Mouse (Mus musculus) heart, embryonic 16.5 days (tissue): ENCODE data around the gene Arhgap8. TPM values are rescaled to one million over a fixed set of nuclear protein-coding genes. Genes with fewer than 3 reads are reported as not detected.

Experiments used
- ATAC-seq: fragments of 200-750 bp; cut with Nextera tagmentation; replicated peaks from 2 replicates; pipeline ENCODE4 v1.8.0; 2017; ENCODE audit warnings: moderate number of reproducible peaks; ENCODE audit not compliant: insufficient read depth, low FRiP score; ENCODE audit errors: extremely low read depth
- H3K27ac ChIP-seq: fragments of 300-500 bp; sonication (generic); 2 replicates; pipeline ENCODE4 v1.5.1; 2014; ENCODE audit warnings: mild to moderate bottlenecking, low read length, control low read depth, moderate library complexity
- H3K27me3 ChIP-seq: fragments of 300-500 bp; sonication (generic); 2 replicates; pipeline ENCODE4 v1.6.1; 2014; ENCODE audit warnings: low read length, mixed read lengths; ENCODE audit not compliant: control insufficient read depth, insufficient read depth
- H3K36me3 ChIP-seq: fragments of 300-500 bp; sonication (generic); 2 replicates; pipeline ENCODE4 v1.6.1; 2014; ENCODE audit not compliant: control insufficient read depth, insufficient read depth
- H3K4me1 ChIP-seq: fragments of 300-500 bp; sonication (generic); 2 replicates; pipeline ENCODE4 v1.6.1; 2014; ENCODE audit warnings: low read length, mixed read lengths; ENCODE audit not compliant: control insufficient read depth, insufficient read depth
- H3K4me2 ChIP-seq: fragments of 300-500 bp; sonication (generic); 2 replicates; pipeline ENCODE4 v1.6.1; 2014; ENCODE audit warnings: low read depth, mild to moderate bottlenecking, control low read depth, low read length
- H3K4me3 ChIP-seq: fragments of 300-500 bp; sonication (generic); 2 replicates; pipeline ENCODE4 v1.5.1; 2014; ENCODE audit warnings: mild to moderate bottlenecking, control low read depth, low read length
- H3K9ac ChIP-seq: fragments of 300-500 bp; sonication (generic); 2 replicates; pipeline ENCODE4 v1.6.1; 2014; ENCODE audit warnings: low read length, control low read depth
- H3K9me3 ChIP-seq: fragments of 300-500 bp; sonication (generic); replicated peaks from 2 replicates; pipeline ENCODE4 v1.6.1; 2016; ENCODE audit warnings: low read length; ENCODE audit not compliant: control insufficient read depth
- WGBS: fragments of 180-500 bp; shearing (Covaris S2); extraction: QIAGEN DNeasy Blood & Tissue Kit; methylation state at CpG from one replicate; pipeline ENCODE4 v1.1.7; 2014; 5-methylcytosine and 5-hydroxymethylcytosine counted together
- polyA plus RNA-seq: library from polyadenylated mRNA; unstranded; fragments of >200 nt; fragmentation: Nextera tagmentation; extraction: Ambion mirVana; gene quantifications from 2 replicates; pipeline ENCODE4 v1.2.1, GENCODE M21; 2015

Arhgap8 gene
- polyA plus RNA-seq, 1 experiment from 2014 or later = 10.1 TPM

DNA sequence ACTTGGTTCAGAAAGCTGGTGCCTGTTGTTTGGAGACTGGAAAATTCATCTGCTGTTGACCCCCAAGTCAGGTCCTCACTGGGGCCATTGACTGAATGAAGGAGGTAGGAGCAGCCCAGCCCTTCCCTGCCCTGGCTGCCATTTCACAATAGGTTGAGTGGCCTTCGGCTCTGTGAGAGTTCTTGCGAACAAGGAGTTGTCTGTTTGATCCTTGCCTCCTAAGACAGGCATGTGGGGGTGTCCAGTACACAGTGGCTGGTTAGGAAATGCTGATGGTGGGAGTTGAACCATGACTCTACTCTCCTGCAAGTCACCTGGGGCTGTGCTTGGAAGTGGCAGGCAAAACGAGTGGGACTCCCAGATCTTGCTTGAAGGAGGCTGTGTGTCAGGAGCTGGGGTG is 40.1 kb upstream of the Arhgap8 start:
- no peaks in the 10 kb centered on the region for H3K27me3 ChIP-seq
- 77% methylated on average over 3 of the region's 3 CpGs for WGBS
- no peak for ATAC-seq
- no peak overlapping the region for H3K4me3 ChIP-seq
- H3K36me3 ChIP-seq = no peaks in the 10 kb centered on the region
- H3K9me3 ChIP-seq = no peaks in the 10 kb centered on the region
- no peak overlapping the region for H3K27ac ChIP-seq
- H3K4me1 ChIP-seq = peaks cover 9% of the 10 kb centered on the region
- H3K9ac ChIP-seq = no peak overlapping the region
- H3K4me2 ChIP-seq = no peak overlapping the region

DNA sequence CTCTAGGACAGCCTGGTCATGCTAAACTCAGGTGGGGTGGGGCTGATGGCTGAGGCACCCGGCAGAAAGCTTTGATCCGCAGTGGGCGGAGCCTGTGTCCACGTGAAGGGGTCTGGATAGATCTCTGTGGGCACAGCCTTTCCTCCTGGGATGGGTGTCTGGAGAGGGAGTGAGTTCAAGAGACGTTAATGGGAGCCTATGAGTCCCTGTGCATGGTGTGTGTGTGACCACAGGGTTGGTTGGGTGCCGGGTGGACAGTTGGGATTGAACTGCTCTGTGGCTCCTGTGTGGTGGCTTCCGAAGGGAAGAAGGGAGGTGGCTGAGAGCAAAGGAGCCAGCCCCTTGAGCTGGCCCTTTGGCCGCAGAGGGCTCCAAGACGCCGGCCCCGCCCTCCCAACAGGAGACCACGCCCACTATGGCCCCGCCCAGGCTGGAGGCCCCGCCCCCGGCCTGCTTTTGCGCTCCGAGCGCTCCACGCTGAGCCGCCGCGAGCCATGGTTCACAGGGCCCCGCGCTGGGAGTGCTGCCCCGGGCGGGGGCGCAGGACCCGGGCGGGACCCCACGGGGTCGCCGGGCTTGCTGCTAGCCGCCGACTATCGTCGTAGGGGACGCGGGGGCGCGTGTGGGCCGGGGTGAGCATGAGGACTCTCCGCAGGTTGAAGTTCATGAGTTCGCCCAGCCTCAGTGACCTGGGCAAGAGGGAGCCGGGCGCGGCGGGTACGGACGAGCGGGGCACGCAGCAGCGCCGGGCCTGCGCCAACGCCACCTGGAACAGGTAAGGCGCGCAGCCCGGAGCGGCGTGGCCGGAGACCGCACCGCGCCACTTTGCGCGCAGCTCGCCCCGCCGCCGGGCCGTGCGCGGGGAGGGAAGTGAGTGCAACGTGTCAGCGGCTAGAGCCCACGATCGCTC is 39.1 kb upstream of the Arhgap8 start:
- peak; percentile 67 for ATAC-seq
- H3K27ac ChIP-seq = peak overlapping the region; percentile 74
- H3K4me1 ChIP-seq = peaks cover 14% of the 10 kb centered on the region
- no peaks in the 10 kb centered on the region for H3K9me3 ChIP-seq
- peak overlapping the region; percentile 96 for H3K4me2 ChIP-seq
- no peaks in the 10 kb centered on the region for H3K36me3 ChIP-seq
- H3K27me3 ChIP-seq = no peaks in the 10 kb centered on the region
- WGBS = 2% methylated on average over 60 of the region's 77 CpGs
- peak overlapping the region; percentile 81 for H3K9ac ChIP-seq
- peak overlapping the region; percentile 75 for H3K4me3 ChIP-seq

DNA sequence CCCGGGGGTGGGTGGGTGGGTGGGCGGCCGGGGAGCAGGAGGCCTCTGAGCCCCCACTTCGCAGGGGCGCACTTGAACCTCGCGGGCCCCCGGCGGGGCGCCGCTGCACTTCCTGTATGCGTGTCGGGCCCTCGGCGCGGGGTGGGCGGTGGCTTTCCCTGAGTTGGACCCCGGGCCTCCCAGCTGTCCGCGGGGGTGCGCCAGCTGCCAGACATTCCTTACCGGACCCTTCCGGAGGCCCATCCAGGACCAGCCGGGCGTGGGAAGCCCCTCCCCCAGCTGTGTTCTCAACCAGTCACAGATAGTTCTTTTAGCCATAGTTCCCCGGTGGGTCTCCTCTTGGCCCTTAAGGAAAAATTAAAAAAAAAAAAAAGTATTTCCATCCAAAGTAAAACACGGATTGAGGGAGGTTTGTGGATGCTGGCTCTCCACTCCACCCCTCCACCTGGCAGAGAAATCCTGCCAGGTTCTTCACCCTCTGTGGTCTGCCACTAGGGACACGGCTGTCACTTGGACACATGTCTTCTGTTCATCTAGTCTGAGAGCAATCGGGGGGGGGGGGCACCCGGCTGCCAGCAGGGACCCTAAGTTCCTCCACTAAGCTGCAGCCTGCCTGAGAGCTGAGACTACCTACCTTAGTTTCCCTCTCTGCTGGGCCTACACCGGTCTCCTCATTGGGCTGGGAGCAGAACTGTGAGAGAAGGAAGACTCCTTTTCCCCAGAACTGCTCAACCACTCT is 38.2 kb upstream of the Arhgap8 start:
- peak overlapping the region; percentile 81 for H3K9ac ChIP-seq
- H3K36me3 ChIP-seq = no peaks in the 10 kb centered on the region
- H3K9me3 ChIP-seq = no peaks in the 10 kb centered on the region
- WGBS = 2% methylated on average over 29 of the region's 31 CpGs
- peak overlapping the region; percentile 96 for H3K4me2 ChIP-seq
- peak overlapping the region; percentile 74 for H3K27ac ChIP-seq
- peak; percentile 67 for ATAC-seq
- H3K4me1 ChIP-seq = peaks cover 14% of the 10 kb centered on the region
- no peaks in the 10 kb centered on the region for H3K27me3 ChIP-seq
- H3K4me3 ChIP-seq = peak overlapping the region; percentile 75

DNA sequence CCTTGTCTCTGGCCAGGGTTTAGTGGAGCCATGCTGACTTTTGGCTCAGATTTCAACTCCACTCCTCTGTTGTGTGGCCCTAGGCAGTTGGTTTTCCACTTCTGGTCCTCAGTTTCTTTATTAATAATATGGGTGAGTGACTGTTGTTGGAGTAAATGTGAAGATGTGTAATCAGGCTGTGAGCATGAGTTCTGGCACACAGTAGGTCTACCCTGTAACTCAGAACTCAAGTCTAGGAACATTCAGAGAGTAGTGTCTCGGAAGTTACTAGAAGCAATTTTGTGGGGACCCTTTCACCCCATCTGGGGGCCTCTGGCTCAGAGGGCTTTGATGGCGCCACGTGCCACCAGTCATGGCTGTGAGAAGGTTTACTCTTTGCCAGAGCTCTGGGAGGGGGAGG is 37.6 kb upstream of the Arhgap8 start:
- H3K27ac ChIP-seq = peak overlapping the region; percentile 50
- H3K4me3 ChIP-seq = peak overlapping the region; percentile 75
- WGBS = 88% methylated on average over 3 of the region's 3 CpGs
- H3K27me3 ChIP-seq = no peaks in the 10 kb centered on the region
- no peaks in the 10 kb centered on the region for H3K9me3 ChIP-seq
- peak overlapping the region; percentile 81; the same call in 1 of the 2 replicates for H3K9ac ChIP-seq
- no peak for ATAC-seq
- H3K36me3 ChIP-seq = no peaks in the 10 kb centered on the region
- peaks cover 16% of the 10 kb centered on the region for H3K4me1 ChIP-seq
- H3K4me2 ChIP-seq = peak overlapping the region; percentile 96

DNA sequence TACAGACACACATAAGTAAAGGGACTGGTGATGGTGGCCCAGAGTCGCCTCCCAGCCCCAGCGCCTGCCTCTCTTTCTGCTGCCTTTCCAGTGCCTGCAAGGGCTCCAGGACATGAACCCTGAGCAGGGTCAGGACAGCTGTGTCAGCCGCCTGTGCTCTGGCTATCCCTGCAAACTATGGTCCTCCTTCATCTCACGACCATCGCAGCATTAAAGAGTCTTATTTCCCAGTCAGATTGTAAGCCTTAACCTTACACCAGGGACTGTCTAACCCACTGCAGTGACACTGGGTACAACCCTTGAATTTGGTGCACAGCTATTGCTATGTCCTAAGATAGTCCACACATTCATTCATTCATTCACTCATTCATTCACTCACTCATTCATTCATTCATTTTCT is 37.0 kb upstream of the Arhgap8 start:
- Histone ChIP-seq H3K4me2 (no peak overlapping the region), H3K4me3 (no peak overlapping the region), H3K4me1 (peaks cover 20% of the 10 kb centered on the region), H3K27me3 (no peaks in the 10 kb centered on the region), H3K27ac (no peak overlapping the region), H3K36me3 (no peaks in the 10 kb centered on the region), H3K9me3 (no peaks in the 10 kb centered on the region), H3K9ac (no peak overlapping the region)
- ATAC-seq = no peak
- 77% methylated on average over 5 of the region's 5 CpGs for WGBS

DNA sequence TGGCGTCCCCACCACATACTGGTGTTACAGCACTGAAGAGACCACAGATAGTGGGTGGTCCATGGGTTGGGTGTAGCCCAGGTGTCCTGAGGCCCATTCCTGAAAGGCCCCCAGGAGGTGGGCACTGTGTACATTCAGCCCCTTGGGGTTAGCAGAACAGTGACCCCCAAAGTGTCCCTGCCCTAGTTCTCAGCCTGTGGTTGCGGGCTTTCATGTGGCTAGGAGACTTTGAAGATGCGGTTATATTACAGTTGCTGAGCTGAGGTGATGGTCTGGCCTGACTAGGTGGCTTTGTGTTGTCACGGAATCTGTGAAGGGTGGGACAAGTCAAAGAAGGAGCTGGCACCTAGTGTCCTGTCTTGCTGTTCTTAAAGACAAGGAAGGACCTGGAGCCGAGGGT is 35.3 kb upstream of the Arhgap8 start:
- Histone ChIP-seq H3K9ac (no peak overlapping the region), H3K27ac (no peak overlapping the region), H3K9me3 (no peaks in the 10 kb centered on the region), H3K36me3 (no peaks in the 10 kb centered on the region), H3K4me2 (no peak overlapping the region), H3K4me3 (no peak overlapping the region), H3K4me1 (peaks cover 20% of the 10 kb centered on the region), H3K27me3 (no peaks in the 10 kb centered on the region)
- ATAC-seq = no peak
- 79% methylated on average over 5 of the region's 5 CpGs for WGBS

DNA sequence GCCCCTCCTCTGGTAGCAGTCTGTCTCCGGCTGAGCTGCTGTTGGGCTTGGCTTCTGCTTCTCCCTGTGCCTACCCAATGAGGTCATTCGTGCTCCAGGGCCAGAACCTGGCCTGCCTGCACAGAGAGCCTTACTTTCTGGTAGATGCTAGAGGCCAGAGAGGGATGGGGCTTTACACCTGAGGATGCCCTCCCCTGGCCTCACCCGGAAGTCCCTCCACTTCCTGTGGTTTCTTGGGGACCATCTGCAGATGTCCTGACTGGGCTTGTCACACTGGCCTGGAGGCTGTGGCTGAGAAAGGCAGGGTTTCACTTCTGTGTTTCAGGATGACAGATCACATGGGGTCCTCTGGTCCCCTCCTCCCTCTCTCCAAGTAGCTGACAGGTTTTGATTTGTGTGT is 34.4 kb upstream of the Arhgap8 start:
- Histone ChIP-seq H3K4me1 (peaks cover 19% of the 10 kb centered on the region), H3K4me2 (no peak overlapping the region), H3K9me3 (no peaks in the 10 kb centered on the region), H3K9ac (no peak overlapping the region), H3K36me3 (peaks cover 4% of the 10 kb centered on the region), H3K27me3 (no peaks in the 10 kb centered on the region), H3K27ac (peak overlapping the region; percentile 2; the same call in 1 of the 2 replicates), H3K4me3 (no peak overlapping the region)
- no peak for ATAC-seq
- WGBS = 33% methylated on average over 3 of the region's 3 CpGs

DNA sequence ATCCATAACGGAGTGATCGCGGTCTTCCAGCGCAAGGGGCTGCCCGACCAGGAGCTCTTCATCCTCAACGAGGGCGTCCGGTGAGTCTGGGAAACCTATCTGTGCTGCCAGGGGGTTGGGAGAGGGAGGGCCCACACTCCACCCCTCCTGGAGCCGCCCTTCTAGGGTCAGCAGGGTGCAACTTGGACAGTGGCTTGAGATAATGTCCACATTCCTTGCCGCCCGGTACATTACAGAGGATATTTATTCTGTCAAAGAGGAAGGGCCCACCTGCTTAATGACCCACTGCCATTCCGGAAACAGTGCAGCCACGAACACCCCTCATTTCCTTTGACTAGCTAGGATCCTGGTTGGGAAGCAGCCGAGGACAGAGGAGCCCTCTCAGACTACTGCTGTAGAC is 31.9 kb upstream of the Arhgap8 start:
- no peaks in the 10 kb centered on the region for H3K9me3 ChIP-seq
- no peak overlapping the region for H3K4me3 ChIP-seq
- no peak; the same call in 1 of the 2 replicates for ATAC-seq
- peaks cover 14% of the 10 kb centered on the region for H3K36me3 ChIP-seq
- no peaks in the 10 kb centered on the region for H3K27me3 ChIP-seq
- H3K4me1 ChIP-seq = peaks cover 11% of the 10 kb centered on the region
- no peak overlapping the region for H3K4me2 ChIP-seq
- no peak overlapping the region for H3K9ac ChIP-seq
- WGBS = 52% methylated on average over 14 of the region's 14 CpGs
- H3K27ac ChIP-seq = no peak overlapping the region

DNA sequence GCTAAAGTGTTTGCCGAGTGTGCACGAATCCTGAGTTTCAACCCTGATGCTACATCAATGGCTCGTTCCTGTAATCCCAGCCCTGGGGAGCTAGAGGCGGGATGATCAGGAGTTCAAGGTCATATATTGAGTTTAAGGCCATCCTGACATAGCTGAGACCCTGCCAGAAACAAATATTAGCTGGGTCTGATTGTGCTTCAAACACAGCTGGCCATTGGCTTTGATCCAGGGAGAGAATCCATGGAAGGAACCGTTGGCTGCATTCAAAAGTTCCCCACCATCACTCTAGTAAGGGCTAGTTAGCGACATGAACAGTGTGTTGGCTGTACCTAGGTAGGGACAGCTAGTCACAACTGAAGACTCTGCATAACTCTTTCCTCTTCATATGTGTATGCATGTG is 30.5 kb upstream of the Arhgap8 start:
- H3K27ac ChIP-seq = no peak overlapping the region
- H3K9me3 ChIP-seq = no peaks in the 10 kb centered on the region
- WGBS = 73% methylated on average over 6 of the region's 6 CpGs
- no peak overlapping the region for H3K4me3 ChIP-seq
- no peak overlapping the region for H3K9ac ChIP-seq
- ATAC-seq = no peak
- no peaks in the 10 kb centered on the region for H3K27me3 ChIP-seq
- peaks cover 17% of the 10 kb centered on the region for H3K36me3 ChIP-seq
- peaks cover 11% of the 10 kb centered on the region for H3K4me1 ChIP-seq
- no peak overlapping the region for H3K4me2 ChIP-seq
